Mouse (Mus musculus) heart, postnatal 25 days (tissue): ENCODE measurements around the gene Hs3st4. TPM values are rescaled to one million over a fixed set of nuclear protein-coding genes. Genes with fewer than 3 reads are reported as not detected.

Source experiments
- DNase-seq: peaks from one replicate; pipeline ENCODE4 v3.0.0; 2022; ENCODE audit warnings: low spot score
- intact Hi-C: fragments of 180-260 bp; cut with DNase I; formaldehyde crosslinking; loops from one replicate; pipeline ENCODE4 v1.15.1; 2025
- total RNA-seq, 2 experiments: library from RNA; stranded (reverse); gene quantifications; 2 replicates each; pipeline ENCODE4 v1.2.3; 2021

The Hs3st4 gene
- total RNA-seq, 2 experiments from 2014 or later = 0.16 TPM; not detected in 1

DNA sequence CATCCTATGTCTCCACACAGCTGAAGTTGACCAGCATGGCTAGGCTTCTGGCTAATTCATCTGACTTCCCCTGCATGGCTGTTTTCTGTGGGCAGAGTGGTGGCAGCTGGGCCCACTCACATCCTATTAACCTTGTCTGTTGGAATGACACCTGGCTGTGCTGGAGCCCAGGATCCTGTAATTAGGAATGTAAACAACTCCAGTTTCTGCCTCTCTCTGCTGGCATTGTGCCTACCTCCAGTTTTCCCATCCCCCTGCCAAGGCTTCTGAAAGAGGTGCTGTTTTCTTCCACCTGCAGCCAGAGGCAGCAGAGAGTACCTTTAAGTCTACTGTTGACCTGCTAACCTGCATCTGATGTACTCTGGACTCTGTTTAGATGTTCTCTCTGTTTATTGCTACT is 288.1 kb downstream of the Hs3st4 start:
- intact Hi-C loops = no loop called here
- DNase-seq = no peak

DNA sequence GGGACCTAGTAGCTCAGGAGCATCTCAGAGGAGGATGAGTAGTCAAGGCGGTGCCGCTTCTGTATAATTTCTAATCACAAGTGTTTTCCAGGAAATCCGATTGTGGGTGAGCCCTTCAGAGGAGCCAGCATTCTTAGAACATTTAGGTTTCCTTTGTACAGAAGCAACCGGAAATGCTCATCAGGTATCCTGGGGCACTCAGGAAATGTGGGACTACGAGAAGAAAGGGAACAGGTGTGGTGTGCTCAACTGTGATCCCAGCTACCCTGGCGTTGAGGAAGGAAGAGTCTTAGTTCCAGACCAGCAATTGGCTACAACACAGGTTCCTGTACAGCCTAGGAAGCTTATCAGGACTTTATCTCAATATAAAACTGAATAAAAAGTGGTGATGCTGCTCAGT is 307.2 kb downstream of the Hs3st4 start:
- intact Hi-C loops = no loop called here

DNA sequence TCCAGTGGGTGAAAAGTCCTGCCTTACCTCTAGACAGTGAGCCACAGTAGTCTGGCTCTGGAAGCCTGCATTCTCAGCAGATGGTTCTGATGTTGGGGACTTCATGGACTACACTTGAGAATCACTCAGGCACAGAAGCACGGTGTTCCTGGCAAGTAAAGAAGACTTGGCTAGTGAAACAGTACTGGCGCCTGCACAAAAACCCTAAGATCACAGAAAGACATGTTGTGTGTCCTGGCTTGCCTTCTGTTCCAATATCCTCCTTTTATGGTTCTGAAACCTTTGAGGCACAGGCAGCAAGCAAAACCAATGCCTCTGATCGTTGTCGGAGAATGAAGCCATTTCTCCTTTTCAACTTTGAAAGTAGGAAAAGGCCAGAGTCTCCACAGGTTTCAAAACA is 336.8 kb downstream of the Hs3st4 start:
- intact Hi-C loops = no loop called here
- no peak for DNase-seq

More for the DNA sequence above, 307.2 kb downstream of the Hs3st4 start:
- DNase-seq = no peak

DNA sequence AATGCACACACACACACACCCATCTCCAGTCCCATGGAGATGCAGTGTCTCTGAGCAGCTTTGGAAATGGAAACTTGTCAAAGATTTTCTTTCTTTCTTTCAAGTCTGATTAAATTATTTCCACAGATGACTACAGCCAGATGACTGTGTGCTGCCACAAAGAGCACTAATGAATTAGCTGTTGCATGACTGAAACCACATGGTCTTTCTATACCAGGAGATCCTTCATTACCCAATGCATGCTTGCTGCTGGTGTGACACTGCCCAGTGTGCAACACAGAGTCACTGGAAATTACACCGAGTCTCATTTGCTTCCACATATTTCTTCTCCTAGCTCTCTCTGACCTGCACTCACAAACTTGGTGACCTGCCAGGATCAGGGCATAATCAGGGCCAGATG is 353.0 kb downstream of the Hs3st4 start:
- intact Hi-C loops = no loop called here
- no peak for DNase-seq

DNA sequence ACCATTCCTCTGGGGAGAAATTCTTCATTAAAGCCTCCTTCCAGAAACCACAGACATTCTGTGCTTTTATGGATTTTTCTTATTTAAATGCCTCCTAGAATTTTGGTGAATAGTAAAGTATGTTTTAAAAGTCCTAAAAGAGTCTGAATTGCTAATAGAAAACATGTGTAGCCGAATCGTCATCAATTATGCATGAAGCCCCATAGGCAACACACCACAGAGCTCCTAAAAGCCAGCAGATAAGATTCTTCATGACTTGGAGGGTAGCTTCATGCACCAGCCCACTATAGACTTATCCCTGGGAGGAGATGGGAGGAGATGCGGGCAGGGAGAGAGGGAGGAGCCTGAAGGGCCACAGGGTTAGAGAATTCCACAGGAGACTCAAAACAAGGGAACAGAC is 358.8 kb downstream of the Hs3st4 start:
- no peak for DNase-seq
- intact Hi-C loops = no loop called here

DNA sequence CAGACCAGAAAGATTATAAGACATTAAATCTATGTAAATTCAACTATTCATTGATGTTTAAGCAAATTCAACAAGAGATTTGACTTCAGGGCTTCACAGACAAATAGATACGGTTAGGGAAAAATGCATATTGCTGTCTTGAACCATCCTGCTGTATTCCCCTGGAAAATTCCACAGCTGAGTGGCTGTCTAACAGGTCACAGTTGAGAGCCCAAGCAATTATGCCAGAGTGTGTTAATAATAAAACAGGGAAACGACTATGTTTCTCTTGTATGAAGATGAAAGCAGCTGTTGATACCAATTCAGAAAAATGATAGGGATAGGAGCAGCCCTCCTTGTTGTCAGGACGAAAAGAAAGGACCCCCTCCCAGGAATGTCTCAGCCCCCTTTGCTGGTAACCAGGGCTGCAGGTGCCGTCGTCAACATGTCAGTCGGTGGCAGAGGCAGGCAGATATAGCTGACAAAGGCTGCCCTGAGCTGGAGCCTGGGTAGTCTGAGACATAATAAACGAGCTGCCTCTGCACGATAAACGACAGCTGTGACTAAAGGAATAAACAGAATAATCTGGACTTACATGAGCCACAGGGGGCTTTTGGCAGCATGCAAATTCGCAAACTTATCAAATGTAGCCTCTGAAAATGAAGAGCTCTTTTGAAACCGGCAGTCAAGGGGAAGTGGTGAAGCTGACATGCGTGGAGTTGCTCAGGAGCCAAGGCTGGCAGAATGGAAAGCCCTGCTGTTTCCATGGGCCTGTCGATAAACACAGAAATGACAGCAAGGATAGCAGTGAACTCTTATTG is 364.7 kb downstream of the Hs3st4 start:
- DNase-seq = no peak
- intact Hi-C loops = no loop called here

DNA sequence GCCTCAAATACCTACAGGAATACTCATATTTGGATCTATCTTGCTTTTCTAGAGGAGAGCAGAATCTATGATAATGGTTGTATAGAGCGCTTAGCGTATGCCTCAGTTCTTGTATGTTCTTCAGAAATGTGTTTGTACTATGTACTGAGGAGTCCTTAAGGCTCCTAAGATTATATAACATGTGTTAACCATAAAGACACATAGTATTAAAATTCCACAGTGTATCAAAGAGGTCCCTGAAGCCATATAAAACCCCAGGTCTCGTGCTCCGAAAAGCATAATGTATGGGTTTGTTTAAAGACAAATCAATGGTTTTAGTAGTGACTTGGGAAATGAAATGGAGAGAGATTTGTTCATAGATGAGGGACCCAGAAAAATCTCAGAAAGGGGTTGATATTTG is 371.4 kb downstream of the Hs3st4 start:
- intact Hi-C loops = no loop called here
- DNase-seq = no peak

DNA sequence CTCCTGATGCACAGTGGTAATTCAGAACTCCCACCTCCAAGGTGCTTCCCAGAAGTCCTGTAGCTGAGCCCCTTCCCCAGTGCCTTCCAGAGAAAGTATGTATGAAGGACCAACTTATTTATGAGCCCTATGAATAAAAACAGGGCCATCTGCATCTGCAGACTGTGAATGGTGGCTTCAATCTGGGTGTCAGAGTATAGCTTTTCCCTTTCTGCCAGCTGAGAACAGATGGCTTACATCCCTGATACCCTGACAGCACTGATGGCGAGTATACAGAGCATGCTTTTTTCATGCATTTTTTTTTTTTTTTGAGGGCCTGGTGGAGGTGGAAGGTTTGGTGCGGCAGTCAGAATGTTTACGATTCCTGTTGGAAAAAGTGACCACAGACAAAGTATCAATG is 375.4 kb downstream of the Hs3st4 start:
- intact Hi-C loops = no loop called here
- no peak for DNase-seq

DNA sequence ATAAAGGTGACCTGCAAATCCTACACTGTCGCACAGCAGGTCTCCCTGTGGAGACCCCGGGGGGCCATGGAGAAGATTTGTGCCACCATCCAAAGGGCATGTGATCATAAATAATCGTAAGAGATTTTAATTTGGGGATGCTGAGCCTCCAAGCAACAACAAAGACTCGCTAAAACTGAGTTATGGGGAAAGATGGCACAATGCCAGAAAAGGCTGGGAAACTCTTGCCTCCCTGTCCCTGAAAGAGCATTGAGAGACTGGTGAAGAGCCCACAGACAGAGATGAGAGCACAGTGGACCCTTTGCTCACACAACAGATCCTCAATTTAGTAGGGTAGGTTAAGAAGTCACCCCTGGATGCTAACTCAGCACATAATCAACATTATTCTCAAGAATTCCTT is 377.2 kb downstream of the Hs3st4 start:
- intact Hi-C loops = no loop called here
- DNase-seq = no peak

DNA sequence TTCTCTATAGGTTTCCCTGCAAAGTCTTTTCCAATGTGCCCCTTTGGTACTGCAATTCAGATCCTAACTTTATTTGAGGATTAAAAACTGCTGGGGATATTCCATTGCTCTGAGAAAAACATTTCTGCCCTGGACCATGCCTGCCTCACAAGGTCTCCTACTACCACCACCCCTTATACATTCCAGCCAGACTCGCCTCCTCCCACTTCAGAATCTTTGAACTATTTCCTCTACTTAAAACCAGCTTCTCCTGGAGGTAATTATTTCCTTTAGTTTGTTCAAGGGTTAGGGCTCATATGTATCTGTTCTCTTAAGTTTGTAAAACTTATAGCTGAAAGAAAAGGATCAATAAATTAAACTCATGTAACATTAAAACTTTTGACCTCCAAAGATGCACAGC is 389.6 kb downstream of the Hs3st4 start:
- DNase-seq = no peak
- intact Hi-C loops = no loop called here

DNA sequence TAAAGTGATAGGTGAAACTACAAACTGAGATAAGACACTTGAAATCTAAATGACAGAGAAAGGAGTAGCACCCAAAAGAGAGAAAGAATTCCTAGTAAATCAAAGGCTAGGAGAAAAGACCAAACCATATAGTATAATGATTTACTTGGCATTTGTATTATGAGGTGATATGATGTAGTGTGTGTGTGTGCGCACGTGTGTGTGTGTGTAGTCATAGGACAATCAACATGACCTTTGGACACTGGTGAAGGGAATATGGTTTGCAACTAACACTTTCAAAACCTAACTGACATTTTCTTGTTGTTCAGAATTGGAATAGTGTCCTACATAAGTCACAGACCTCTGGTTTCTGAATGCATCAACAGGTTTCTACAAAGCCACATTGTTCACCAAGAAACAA is 390.0 kb downstream of the Hs3st4 start:
- no peak for DNase-seq
- intact Hi-C loops = no loop called here

DNA sequence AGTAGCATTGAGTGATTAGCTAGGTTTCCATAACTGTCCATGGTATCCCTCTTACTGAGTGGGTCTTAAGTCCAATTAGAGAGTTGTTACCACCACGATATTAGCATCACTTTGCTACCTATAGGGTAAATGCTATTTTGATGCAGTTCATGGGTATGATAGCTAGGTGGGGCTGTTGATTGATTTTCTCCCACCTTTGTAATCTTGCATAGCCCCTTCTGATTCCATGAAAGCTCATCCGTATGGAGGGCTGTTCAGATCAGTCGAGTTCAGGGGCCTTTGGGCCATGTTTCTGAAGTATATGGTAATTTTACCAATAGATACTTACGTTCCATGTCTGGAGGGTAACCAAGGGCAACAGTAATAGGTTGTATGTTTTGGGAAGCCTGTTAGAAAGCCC is 400.8 kb downstream of the Hs3st4 start:
- intact Hi-C loops = loop anchor here (5.0 kb wide), 1 partner anchor 1009 kb away; no protein-coding TSS in a partner anchor
- no peak for DNase-seq

DNA sequence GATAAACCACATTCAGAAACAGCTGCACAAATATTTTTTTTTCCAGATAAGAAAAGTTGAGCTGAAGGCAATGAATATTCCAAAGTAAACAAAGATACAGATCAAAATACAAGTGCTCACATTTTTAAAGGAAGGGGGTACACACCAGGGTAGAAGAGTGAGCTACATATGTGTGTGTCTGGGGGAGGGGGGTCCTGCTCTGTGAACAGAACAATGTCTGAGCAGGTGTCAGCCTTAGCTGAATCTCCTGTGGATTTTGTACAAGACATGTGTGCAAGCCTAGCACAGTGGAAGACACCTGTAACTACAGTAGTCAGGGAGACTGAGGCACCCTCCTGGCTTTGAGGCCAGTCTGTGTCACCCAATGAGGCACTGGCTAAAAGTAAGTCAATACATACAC is 416.5 kb downstream of the Hs3st4 start:
- DNase-seq = no peak
- intact Hi-C loops = no loop called here

DNA sequence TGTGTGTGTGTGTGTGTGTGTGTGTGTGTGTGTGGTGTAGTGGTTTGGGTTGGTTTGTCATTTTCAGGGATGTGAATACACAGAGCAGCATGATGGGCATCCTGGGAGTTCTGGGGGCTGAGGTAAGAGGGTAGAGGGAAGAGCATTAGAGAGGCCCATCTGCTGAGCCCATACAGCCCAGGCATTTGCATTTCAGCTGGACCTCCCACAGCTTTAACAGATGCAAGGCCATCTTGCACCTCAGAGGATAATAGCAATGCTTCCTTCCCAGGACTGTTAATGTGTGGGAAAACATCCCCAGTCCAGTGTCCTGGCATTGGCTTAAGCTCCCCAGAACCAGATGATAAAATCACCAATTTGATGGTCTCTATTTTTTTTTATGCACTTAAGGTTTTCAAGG is 444.3 kb downstream of the Hs3st4 start:
- DNase-seq = no peak
- intact Hi-C loops = no loop called here
